Mouse (Mus musculus) liver, embryonic 14.5 days (tissue): ENCODE measurements at regions not wholly inside any gene's neighbourhood (a gene's known extent, or its start where the extent isn't known, plus 50 kb on each side); places are given as distances from the start of the nearest gene placed in this dataset.

Source experiments
- CTCF ChIP-seq: IDR thresholded peaks from 2 replicates; pipeline ENCODE4 v1.5.1; 2016; ENCODE audit warnings: antibody characterized with exemption, low read depth, control low read depth
- EP300 ChIP-seq: IDR thresholded peaks from 2 replicates; pipeline ENCODE4 v1.6.1; 2016; ENCODE audit warnings: antibody characterized with exemption, low read depth

GRCm38 (mm10) chr1:166843397-166843877 lies 157.8 kb upstream of the Fam78b start:
- TF ChIP-seq CTCF (no peak), EP300 (no peak)
